Mouse (Mus musculus): ENCODE results near the gene Ctsz.

Gene Ctsz

GRCm38 (mm10) chr2:174441898-174442297 is 3.1 kb upstream of the Ctsz start:
- no peak for DNase-seq (ENCODE audit: low spot score in 2 of 2)

GRCm38 (mm10) chr2:174439961-174440360 is 1.1 kb upstream of the Ctsz start:
- no peak for DNase-seq (ENCODE audit: low spot score in 2 of 2)

- no peak for DNase-seq (ENCODE audit: low spot score in 2 of 2)
These were observed 605 bp upstream of the Ctsz start for GRCm38 (mm10) chr2:174439450-174439838.

GRCm38 (mm10) chr2:174438181-174438580 is 658 bp downstream of the Ctsz start:
- no peak for DNase-seq (ENCODE audit: low spot score in 2 of 2)

- no peak for DNase-seq (ENCODE audit: low spot score in 2 of 2)
These were observed 1.2 kb downstream of the Ctsz start for GRCm38 (mm10) chr2:174437697-174437982.

GRCm38 (mm10) chr2:174436916-174437696 is 1.7 kb downstream of the Ctsz start:
- no peak for DNase-seq (ENCODE audit: low spot score in 2 of 2)

GRCm38 (mm10) chr2:174436076-174436701 is 2.6 kb downstream of the Ctsz start:
- no peak for DNase-seq (ENCODE audit: low spot score in 2 of 2)

- DNase-seq (ENCODE audit: low spot score in 2 of 2), result no peak
These were observed 3.9 kb downstream of the Ctsz start for GRCm38 (mm10) chr2:174434943-174435342.

GRCm38 (mm10) chr2:174428996-174429591 is 9.7 kb downstream of the Ctsz start:
- no peak for DNase-seq (ENCODE audit: low spot score in 2 of 2)

- no peak for DNase-seq (ENCODE audit: low spot score in 2 of 2)
These were observed 10.6 kb downstream of the Ctsz start for GRCm38 (mm10) chr2:174428076-174428835.

GRCm38 (mm10) chr2:174426856-174427255 is 12.0 kb downstream of the Ctsz start:
- DNase-seq (ENCODE audit: low spot score in 2 of 2), result no peak

GRCm38 (mm10) chr2:174424301-174425085 is 14.3 kb downstream of the Ctsz start:
- no peak for DNase-seq (ENCODE audit: low spot score in 2 of 2)

GRCm38 (mm10) chr2:174421107-174421506 is 17.7 kb downstream of the Ctsz start:
- no peak for DNase-seq (ENCODE audit: low spot score in 2 of 2)

GRCm38 (mm10) chr2:174415731-174416310 is 23.0 kb downstream of the Ctsz start, which contains the start of gene Nelfcd:
Gene Nelfcd, plus strand, starts transcription at chr2:174415804.
- peak; percentile 93 for DNase-seq (ENCODE audit: low spot score in 2 of 2)

GRCm38 (mm10) chr2:174415001-174415730 is 23.7 kb downstream of the Ctsz start:
- DNase-seq (ENCODE audit: low spot score in 2 of 2), result no peak

- no peak for DNase-seq (ENCODE audit: low spot score in 2 of 2)
These were observed 25.7 kb downstream of the Ctsz start for GRCm38 (mm10) chr2:174413127-174413526.

GRCm38 (mm10) chr2:174410222-174410621 is 28.6 kb downstream of the Ctsz start:
- DNase-seq (ENCODE audit: low spot score in 2 of 2), result no peak

- no peak for DNase-seq (ENCODE audit: low spot score in 2 of 2)
These were observed 38.4 kb downstream of the Ctsz start for GRCm38 (mm10) chr2:174400396-174400795.

- DNase-seq (ENCODE audit: low spot score in 2 of 2), result no peak
These were observed 41.0 kb downstream of the Ctsz start for GRCm38 (mm10) chr2:174397881-174398280.

GRCm38 (mm10) chr2:174397065-174397464 is 41.8 kb downstream of the Ctsz start:
- no peak for DNase-seq (ENCODE audit: low spot score in 2 of 2)

Measured in right cerebral cortex, adult 2 months (tissue).